Comparison of ENCODE assay signal across 8 mouse cellular contexts in genomic region chr17:24670246-24670844, GRCm38 (mm10). TPM values are rescaled to one million over a fixed set of nuclear protein-coding genes. Genes with fewer than 3 reads are reported as not detected.
DNase-seq lines count a peak whose midpoint lies in the region; ATAC-seq and TF ChIP-seq lines count a peak whose summit lies in the region.

No protein-coding gene starts in this region.

- peak overlapping the region; percentile 74 for H3K4me2 ChIP-seq in limb, embryonic 15.5 days

- no peaks in the 10 kb centered on the region for H3K36me3 ChIP-seq in spleen, adult 2 months (ENCODE audit: control insufficient read depth, insufficient read depth, low read length)
- no peaks in the 10 kb centered on the region for H3K36me3 ChIP-seq in limb, embryonic 15.5 days

- H3K9me3 ChIP-seq in limb, embryonic 15.5 days = no peaks in the 10 kb centered on the region

- under 1% methylated on average over 8 of the region's 8 CpGs for WGBS in cerebellum, adult 2 months
- 11% methylated on average over 8 of the region's 8 CpGs for WGBS in spleen, adult 2 months
- 7% methylated on average over 8 of the region's 8 CpGs for WGBS in limb, embryonic 15.5 days

- H3K27ac ChIP-seq in cerebellum, adult 2 months (ENCODE audit: insufficient read depth, low read length) = peak overlapping the region; percentile 64
- no peak overlapping the region for H3K27ac ChIP-seq in spleen, adult 2 months (ENCODE audit: insufficient read depth, low read length)
- H3K27ac ChIP-seq in limb, embryonic 15.5 days = peak overlapping the region; percentile 74

- H3K4me3 ChIP-seq in cerebellum, adult 2 months (replicated peaks; ENCODE audit: insufficient read depth, low read depth, low read length) = peak overlapping the region; percentile 69
- peak overlapping the region; percentile 76 for H3K4me3 ChIP-seq in spleen, adult 2 months (ENCODE audit: extremely low read depth, insufficient read depth, insufficient read length)
- peak overlapping the region; percentile 67 for H3K4me3 ChIP-seq in limb, embryonic 15.5 days

- peak overlapping the region; percentile 91 for H3K9ac ChIP-seq in limb, embryonic 15.5 days

- H3K4me1 ChIP-seq in cerebellum, adult 2 months (ENCODE audit: control insufficient read depth, insufficient read depth, low read length) = peaks cover 24% of the 10 kb centered on the region
- H3K4me1 ChIP-seq in spleen, adult 2 months (ENCODE audit: control insufficient read depth, insufficient read depth, insufficient read length) = peaks cover 12% of the 10 kb centered on the region; the same call in 1 of the 2 replicates
- peaks cover 44% of the 10 kb centered on the region for H3K4me1 ChIP-seq in limb, embryonic 15.5 days

- H3K27me3 ChIP-seq in cerebellum, adult 2 months (ENCODE audit: control insufficient read depth, insufficient read depth, low read length) = no peaks in the 10 kb centered on the region
- no peaks in the 10 kb centered on the region for H3K27me3 ChIP-seq in spleen, adult 2 months (ENCODE audit: control insufficient read depth, insufficient read depth, low read length)
- H3K27me3 ChIP-seq in limb, embryonic 15.5 days = no peaks in the 10 kb centered on the region

- DNase-seq in cerebellum, adult 2 months = no peak
- DNase-seq in cerebellum, adult 8-10 months = no peak
- no peak for DNase-seq in spleen, adult 2 months (ENCODE audit: low read depth in 1 of 2, low spot score in 2 of 2)
- no peak for DNase-seq in spleen, postnatal 4 days (ENCODE audit: low spot score in 2 of 2)
- no peak for DNase-seq in natural killer cell, adult 2 months (ENCODE audit: low spot score in 2 of 2)
- no peak for DNase-seq in spleen, postnatal 36 days (ENCODE audit: low spot score in 2 of 2)
- no peak for DNase-seq in right cerebral cortex, adult 2 months (ENCODE audit: low spot score in 2 of 2)

- no peak for TF ChIP-seq CTCF in cerebellum, adult 2 months (IDR thresholded peaks at IDR 0.05; ENCODE audit: borderline replicate concordance, insufficient read depth, low read depth, low read length)
- no peak for TF ChIP-seq CTCF in spleen, adult 2 months (IDR thresholded peaks at IDR 0.05; ENCODE audit: extremely low read depth, insufficient read depth, insufficient read length, insufficient replicate concordance)

- no peak for TF ChIP-seq POLR2A in cerebellum, adult 2 months (IDR thresholded peaks at IDR 0.05; ENCODE audit: borderline replicate concordance, insufficient read depth, low read length)
- no peak for TF ChIP-seq POLR2A in spleen, adult 2 months (IDR thresholded peaks at IDR 0.05; ENCODE audit: low read depth, low read length)

- no peak for ATAC-seq in limb, embryonic 15.5 days (ENCODE audit: insufficient number of reproducible peaks, low FRiP score, low TSS enrichment, low read depth)

RNA-seq across cellular contexts. Expression of gene Zfp598, which starts 0.9 kb away (rescaled TPM):
- polyA plus RNA-seq in cerebellum, adult 2 months (2012; rRNA removed) = 92.6 and 98.6 TPM in 2 replicates
- polyA plus RNA-seq in spleen, adult 2 months (2012; rRNA removed) = 59.7 and 77.0 TPM in 2 replicates
- 21.4 and 22.1 TPM in 2 replicates for polyA plus RNA-seq in limb, embryonic 15.5 days (2015; fragmentation: Nextera tagmentation; extraction: Ambion mirVana)

RNA-seq across cellular contexts. Expression of gene Npw, which starts 12.1 kb away (rescaled TPM):
- polyA plus RNA-seq in cerebellum, adult 2 months (2012; rRNA removed) = not detected in 2 replicates
- polyA plus RNA-seq in spleen, adult 2 months (2012; rRNA removed) = 0.71 and 1.7 TPM in 2 replicates
- not detected in 2 replicates for polyA plus RNA-seq in limb, embryonic 15.5 days (2015; fragmentation: Nextera tagmentation; extraction: Ambion mirVana)

RNA-seq across cellular contexts. Expression of gene Syngr3, which starts 19.4 kb away (rescaled TPM):
- polyA plus RNA-seq in cerebellum, adult 2 months (2012; rRNA removed) = 130 and 132 TPM in 2 replicates
- 0.20 and 0.23 TPM in 2 replicates for polyA plus RNA-seq in spleen, adult 2 months (2012; rRNA removed)
- 3.0 and 3.2 TPM in 2 replicates for polyA plus RNA-seq in limb, embryonic 15.5 days (2015; fragmentation: Nextera tagmentation; extraction: Ambion mirVana)

RNA-seq across cellular contexts. Expression of gene Slc9a3r2, which starts 20.2 kb away (rescaled TPM):
- 140 and 146 TPM in 2 replicates for polyA plus RNA-seq in cerebellum, adult 2 months (2012; rRNA removed)
- 62.2 and 66.7 TPM in 2 replicates for polyA plus RNA-seq in spleen, adult 2 months (2012; rRNA removed)
- polyA plus RNA-seq in limb, embryonic 15.5 days (2015; fragmentation: Nextera tagmentation; extraction: Ambion mirVana) = 56.5 and 57.7 TPM in 2 replicates

RNA-seq across cellular contexts. Expression of gene Gfer, which starts 25.6 kb away (rescaled TPM):
- polyA plus RNA-seq in cerebellum, adult 2 months (2012; rRNA removed) = 26.7 and 30.9 TPM in 2 replicates
- polyA plus RNA-seq in spleen, adult 2 months (2012; rRNA removed) = 13.8 and 26.7 TPM in 2 replicates
- 32.8 and 33.8 TPM in 2 replicates for polyA plus RNA-seq in limb, embryonic 15.5 days (2015; fragmentation: Nextera tagmentation; extraction: Ambion mirVana)

Comparison
In these comparisons a context has a peak if more than half of its experiments do, and no peak if none do; other contexts are left out.
1. RNA of gene Syngr3, which starts 19.4 kb away (polyA plus RNA-seq): 130 to 132 TPM in cerebellum, adult 2 months; 3.0 to 3.2 TPM in limb, embryonic 15.5 days and 0.20 to 0.23 TPM in spleen, adult 2 months; every median in the first group is over 10 times any median in the second.
2. Peak in every context shown above with its lines, with median percentiles within 50 percentile points of each other: H3K4me3 ChIP-seq.